Mouse (Mus musculus) heart, postnatal 0 days (tissue): ENCODE measurements around the gene Tecrl. TPM values are rescaled to one million over a fixed set of nuclear protein-coding genes. Genes with fewer than 3 reads are reported as not detected.

Experiments used
- ATAC-seq: fragments of 200-750 bp; cut with Nextera tagmentation; 2 replicates; pipeline ENCODE4 v1.8.0; 2017; ENCODE audit warnings: low read depth, moderate number of reproducible peaks, moderate library complexity; ENCODE audit not compliant: insufficient read depth
- DNase-seq: peaks from one replicate; pipeline ENCODE4 v3.0.0-alpha.2; 2016; ENCODE audit warnings: low spot score
- H3K27ac ChIP-seq: fragments of 300-500 bp; sonication (generic); 2 replicates; pipeline ENCODE4 v1.5.1; 2014; ENCODE audit warnings: low read depth, mild to moderate bottlenecking
- H3K27me3 ChIP-seq: fragments of 300-500 bp; sonication (generic); 2 replicates; pipeline ENCODE4 v1.6.1; 2014; ENCODE audit warnings: low read length, mixed read lengths; ENCODE audit not compliant: control insufficient read depth, insufficient read depth
- H3K36me3 ChIP-seq: fragments of 300-500 bp; sonication (generic); replicated peaks from 2 replicates; pipeline ENCODE4 v1.6.1; 2014; ENCODE audit warnings: low read length, mixed read lengths; ENCODE audit not compliant: control insufficient read depth, insufficient read depth
- H3K4me1 ChIP-seq: fragments of 300-500 bp; sonication (generic); 2 replicates; pipeline ENCODE4 v1.6.1; 2014; ENCODE audit warnings: antibody characterized with exemption; ENCODE audit not compliant: control insufficient read depth, insufficient read depth
- H3K4me2 ChIP-seq: fragments of 300-500 bp; sonication (generic); 2 replicates; pipeline ENCODE4 v1.6.1; 2014; ENCODE audit warnings: low read depth, mild to moderate bottlenecking, low read length, moderate library complexity
- H3K4me3 ChIP-seq: fragments of 300-500 bp; sonication (generic); 2 replicates; pipeline ENCODE4 v1.5.1; 2014; ENCODE audit warnings: low read depth, low read length
- H3K9ac ChIP-seq: fragments of 300-500 bp; sonication (generic); replicated peaks from 2 replicates; pipeline ENCODE4 v1.6.1; 2014; ENCODE audit warnings: low read depth, low read length, mixed read lengths
- H3K9me3 ChIP-seq: fragments of 300-500 bp; sonication (generic); replicated peaks from 2 replicates; pipeline ENCODE4 v1.6.1; 2016; ENCODE audit warnings: low read length; ENCODE audit not compliant: control insufficient read depth
- CTCF ChIP-seq: IDR thresholded peaks from 2 replicates; pipeline ENCODE4 v1.5.1; 2016; ENCODE audit warnings: antibody characterized with exemption, control low read depth, low read depth
- EP300 ChIP-seq: IDR thresholded peaks from 2 replicates; pipeline ENCODE4 v1.6.1; 2016; ENCODE audit warnings: antibody characterized with exemption, low read depth
- WGBS: fragments of 180-500 bp; shearing (Covaris S2); extraction: QIAGEN DNeasy Blood & Tissue Kit; methylation state at CpG from one replicate; pipeline ENCODE4 v1.1.7; 2014; 5-methylcytosine and 5-hydroxymethylcytosine counted together
- polyA plus RNA-seq: library from polyadenylated mRNA; unstranded; fragments of >200 nt; fragmentation: Nextera tagmentation; extraction: Ambion mirVana; gene quantifications from 2 replicates; pipeline ENCODE4 v1.2.1, GENCODE M21; 2015
- total RNA-seq: library from RNA; depleted of rRNA; stranded (reverse); fragments of >200 nt; gene quantifications from 2 replicates; pipeline ENCODE4 v1.2.3, GENCODE M21; 2014; ENCODE audit warnings: low replicate concordance

The Tecrl gene
- total and polyA plus RNA-seq, 2 experiments from 2014 or later, result 25.1 to 61.6 TPM

DNA sequence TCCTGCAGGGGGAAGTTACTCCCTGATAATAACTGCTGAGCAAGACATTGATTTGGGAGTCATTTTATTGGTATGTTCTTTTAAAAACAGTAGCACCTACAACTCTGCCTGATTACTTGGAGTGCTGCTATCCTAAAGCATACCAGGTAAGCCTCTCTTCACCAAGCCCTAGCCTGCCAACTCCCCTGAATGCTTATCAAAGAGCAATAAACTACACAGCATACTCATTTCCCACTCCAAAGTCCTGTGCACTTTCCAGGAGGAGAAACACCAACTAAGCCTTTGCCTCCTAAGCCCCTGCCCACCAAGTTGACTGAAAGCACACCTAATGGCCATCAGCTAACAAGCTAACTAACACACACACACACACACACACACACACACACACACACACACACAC, 94.9 kb downstream of the Tecrl start:
- no peaks in the 10 kb centered on the region for H3K27me3 ChIP-seq
- no peak overlapping the region for H3K4me2 ChIP-seq
- DNase-seq, result no peak
- no peak for ATAC-seq
- no peaks in the 10 kb centered on the region for H3K4me1 ChIP-seq
- no peak overlapping the region for H3K9ac ChIP-seq
- no peaks in the 10 kb centered on the region for H3K9me3 ChIP-seq
- TF ChIP-seq EP300 (no peak), CTCF (no peak)
- no peaks in the 10 kb centered on the region for H3K36me3 ChIP-seq
- H3K4me3 ChIP-seq, result no peak overlapping the region
- no peak overlapping the region for H3K27ac ChIP-seq

DNA sequence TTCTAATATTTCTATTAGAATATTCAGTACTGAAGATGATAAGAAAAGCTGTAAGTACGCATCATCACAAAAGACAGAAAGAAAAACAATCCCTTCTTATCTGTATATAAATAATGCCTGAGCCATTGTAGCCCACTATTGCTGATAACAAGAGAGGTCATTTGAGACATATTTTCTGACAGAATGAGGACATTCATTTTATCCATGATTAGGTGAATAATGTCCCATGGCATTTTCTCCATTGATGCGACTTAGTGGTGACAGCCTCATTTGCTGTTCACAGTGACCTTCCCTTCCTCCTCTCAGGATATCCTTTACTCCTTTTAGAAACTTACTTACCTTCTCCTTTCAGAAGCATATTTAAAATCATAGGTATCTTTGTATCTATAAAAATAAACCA, 100.9 kb downstream of the Tecrl start:
- TF ChIP-seq CTCF (no peak), EP300 (no peak)
- Histone ChIP-seq H3K27ac (no peak overlapping the region), H3K9ac (no peak overlapping the region), H3K4me3 (no peak overlapping the region), H3K4me1 (no peaks in the 10 kb centered on the region), H3K36me3 (no peaks in the 10 kb centered on the region), H3K9me3 (no peaks in the 10 kb centered on the region), H3K27me3 (no peaks in the 10 kb centered on the region), H3K4me2 (no peak overlapping the region)
- no peak for DNase-seq
- no peak for ATAC-seq
- 80% methylated on average over 2 of the region's 2 CpGs for WGBS

- Histone ChIP-seq H3K4me1 (no peaks in the 10 kb centered on the region), H3K9ac (no peak overlapping the region), H3K4me2 (no peak overlapping the region), H3K27me3 (no peaks in the 10 kb centered on the region), H3K36me3 (no peaks in the 10 kb centered on the region), H3K4me3 (no peak overlapping the region), H3K27ac (no peak overlapping the region), H3K9me3 (no peaks in the 10 kb centered on the region)
- DNase-seq (no peak), ATAC-seq (no peak)
- WGBS, result 75% methylated on average over 5 of the region's 5 CpGs
- no peak for TF ChIP-seq EP300
- no peak for TF ChIP-seq CTCF
These were observed 116.0 kb downstream of the Tecrl start for GRCm38 (mm10) chr5:83238848-83239452.
